26 mouse cellular contexts compared by ENCODE assay signal in genomic region chr17:23734341-23734740, GRCm38 (mm10). TPM values are rescaled to one million over a fixed set of nuclear protein-coding genes. Genes with fewer than 3 reads are reported as not detected.
DNase-seq lines count a peak whose midpoint lies in the region; ATAC-seq and TF ChIP-seq lines count a peak whose summit lies in the region.
"Had no signal": no experiment of that assay in that cellular context is flagged by ENCODE, and none has a peak within 500 bp of the region (broad histone marks: within the 10 kb centered on the region; RNA-seq: fewer than 3 reads in every experiment).

No protein-coding gene starts in this region.

- ATAC-seq in forebrain, embryonic 14.5 days, result no peak
- no peak for ATAC-seq in hindbrain, postnatal 0 days
- peak; percentile 24; the same call in 1 of the 2 replicates for ATAC-seq in lung, embryonic 15.5 days (ENCODE audit: borderline replicate concordance, extremely low read depth, low FRiP score, low TSS enrichment)

- TF ChIP-seq CTCF in hindbrain, postnatal 0 days (IDR thresholded peaks at IDR 0.05; ENCODE audit: low read depth), result no peak

- no peak overlapping the region for H3K27ac ChIP-seq in forebrain, embryonic 14.5 days (ENCODE audit: low read depth, low read length)
- no peak overlapping the region for H3K27ac ChIP-seq in forebrain, embryonic 10.5 days
- no peak overlapping the region for H3K27ac ChIP-seq in hindbrain, postnatal 0 days
- H3K27ac ChIP-seq in hindbrain, embryonic 10.5 days, result no peak overlapping the region
- peak overlapping the region; percentile 15; the same call in 1 of the 2 replicates for H3K27ac ChIP-seq in lung, embryonic 15.5 days
- H3K27ac ChIP-seq: heart, embryonic 10.5 days; hindbrain, embryonic 14.5 days; liver, embryonic 15.5 days; midbrain, embryonic 10.5 days had no signal

- H3K9me3 ChIP-seq in forebrain, embryonic 14.5 days (replicated peaks; ENCODE audit: control insufficient read depth, low read length), result no peaks in the 10 kb centered on the region
- H3K9me3 ChIP-seq in forebrain, embryonic 10.5 days, result no peaks in the 10 kb centered on the region
- no peaks in the 10 kb centered on the region for H3K9me3 ChIP-seq in hindbrain, postnatal 0 days (ENCODE audit: low read length)
- H3K9me3 ChIP-seq in hindbrain, embryonic 10.5 days, result no peaks in the 10 kb centered on the region
- H3K9me3 ChIP-seq in lung, embryonic 15.5 days, result no peaks in the 10 kb centered on the region
- H3K9me3 ChIP-seq: heart, embryonic 10.5 days; liver, embryonic 15.5 days; midbrain, embryonic 10.5 days had no signal

- H3K4me2 ChIP-seq in forebrain, embryonic 14.5 days (ENCODE audit: low read length), result no peak overlapping the region
- no peak overlapping the region for H3K4me2 ChIP-seq in hindbrain, postnatal 0 days (ENCODE audit: low read depth, low read length)
- no peak overlapping the region for H3K4me2 ChIP-seq in lung, embryonic 15.5 days
- H3K4me2 ChIP-seq: hindbrain, embryonic 14.5 days; liver, embryonic 15.5 days had no signal

- peak; percentile 41 for DNase-seq in forebrain, embryonic 14.5 days (ENCODE audit: low spot score)
- DNase-seq in forebrain, embryonic 10.5 days (ENCODE audit: extremely low spot score, low spot score), result no peak
- peak; percentile 59 for DNase-seq in hindbrain, postnatal 0 days (ENCODE audit: low spot score)
- DNase-seq in hindbrain, embryonic 10.5 days (ENCODE audit: low spot score), result no peak
- DNase-seq in lung, postnatal 10 days, result no peak
- peak; percentile 97 for DNase-seq in adipocyte (ENCODE audit: low spot score)
- no peak for DNase-seq in thymus, postnatal 0 days (ENCODE audit: low spot score)
- DNase-seq: adrenal gland, postnatal 36 days; gastrocnemius, postnatal 14 days; heart, postnatal 36 days; kidney, postnatal 14 days; layer of hippocampus, adult 9-11 months; lung, postnatal 14 days; thymus, adult 2 months; thymus, postnatal 4 days had no signal

- 55% methylated on average over 1 of the region's 1 CpGs for WGBS in forebrain, embryonic 14.5 days
- 94% methylated on average over 1 of the region's 1 CpGs for WGBS in forebrain, embryonic 10.5 days
- WGBS in hindbrain, postnatal 0 days, result 40% methylated on average over 1 of the region's 1 CpGs
- 90% methylated on average over 1 of the region's 1 CpGs for WGBS in hindbrain, embryonic 10.5 days
- WGBS in lung, embryonic 15.5 days, result 47% methylated on average over 1 of the region's 1 CpGs

- H3K4me1 ChIP-seq in forebrain, embryonic 14.5 days (ENCODE audit: control insufficient read depth, insufficient read depth, low read length), result peaks cover 9% of the 10 kb centered on the region; the same call in 1 of the 2 replicates
- peaks cover 20% of the 10 kb centered on the region for H3K4me1 ChIP-seq in forebrain, embryonic 10.5 days
- H3K4me1 ChIP-seq in hindbrain, postnatal 0 days (ENCODE audit: insufficient read depth, low read length), result peaks cover 18% of the 10 kb centered on the region
- H3K4me1 ChIP-seq in hindbrain, embryonic 10.5 days (replicated peaks), result peaks cover 18% of the 10 kb centered on the region
- peaks cover 35% of the 10 kb centered on the region for H3K4me1 ChIP-seq in lung, embryonic 15.5 days

- H3K9ac ChIP-seq in forebrain, embryonic 14.5 days (ENCODE audit: low read length), result peak overlapping the region; percentile 13; the same call in 1 of the 2 replicates
- H3K9ac ChIP-seq in hindbrain, postnatal 0 days (replicated peaks; ENCODE audit: low read length), result no peak overlapping the region
- H3K9ac ChIP-seq in lung, embryonic 15.5 days, result no peak overlapping the region
- H3K9ac ChIP-seq: hindbrain, embryonic 14.5 days; liver, embryonic 15.5 days had no signal

- no peaks in the 10 kb centered on the region for H3K27me3 ChIP-seq in forebrain, embryonic 14.5 days (replicated peaks; ENCODE audit: control insufficient read depth, insufficient read depth, low read length)
- H3K27me3 ChIP-seq in forebrain, embryonic 10.5 days (ENCODE audit: poor library complexity, severe bottlenecking), result peaks cover 34% of the 10 kb centered on the region
- no peaks in the 10 kb centered on the region for H3K27me3 ChIP-seq in hindbrain, postnatal 0 days (ENCODE audit: insufficient read depth, low read length)
- H3K27me3 ChIP-seq in hindbrain, embryonic 10.5 days (ENCODE audit: insufficient read depth, poor library complexity, severe bottlenecking), result peaks cover 26% of the 10 kb centered on the region
- H3K27me3 ChIP-seq in lung, embryonic 15.5 days, result no peaks in the 10 kb centered on the region

- peaks cover 28% of the 10 kb centered on the region for H3K36me3 ChIP-seq in forebrain, embryonic 14.5 days (ENCODE audit: control insufficient read depth, insufficient read depth, low read length)
- H3K36me3 ChIP-seq in forebrain, embryonic 10.5 days (replicated peaks), result peaks cover 58% of the 10 kb centered on the region
- peaks cover 20% of the 10 kb centered on the region; the same call in 1 of the 2 replicates for H3K36me3 ChIP-seq in hindbrain, postnatal 0 days (ENCODE audit: insufficient read depth, low read length)
- H3K36me3 ChIP-seq in hindbrain, embryonic 10.5 days, result peaks cover 54% of the 10 kb centered on the region
- peaks cover 24% of the 10 kb centered on the region for H3K36me3 ChIP-seq in lung, embryonic 15.5 days

- no peak overlapping the region for H3K4me3 ChIP-seq in forebrain, embryonic 14.5 days (ENCODE audit: low read depth, low read length)
- no peak overlapping the region; the same call in 1 of the 2 replicates for H3K4me3 ChIP-seq in forebrain, embryonic 10.5 days
- H3K4me3 ChIP-seq in hindbrain, postnatal 0 days (ENCODE audit: low read length), result no peak overlapping the region
- no peak overlapping the region for H3K4me3 ChIP-seq in hindbrain, embryonic 10.5 days
- no peak overlapping the region for H3K4me3 ChIP-seq in lung, embryonic 15.5 days
- H3K4me3 ChIP-seq: heart, embryonic 10.5 days; liver, embryonic 15.5 days; midbrain, embryonic 10.5 days had no signal

RNA-seq across cellular contexts. Expression of gene Paqr4, which starts 6.3 kb away (rescaled TPM):
- polyA plus RNA-seq in forebrain, embryonic 14.5 days (2014; fragmentation: Nextera tagmentation; extraction: Ambion mirVana), result 31.9 and 38.3 TPM in 2 replicates
- 21.5 and 23.9 TPM in 2 replicates for polyA plus RNA-seq in forebrain, embryonic 10.5 days (2016; fragmentation: Nextera tagmentation; extraction: Ambion mirVana)
- total RNA-seq in hindbrain, postnatal 0 days (2014; rRNA removed), result 102 and 120 TPM in 2 replicates
- polyA plus RNA-seq in hindbrain, postnatal 0 days (2015; fragmentation: Nextera tagmentation; extraction: Ambion mirVana), result 69.4 and 72.1 TPM in 2 replicates
- 28.8 and 43.6 TPM in 2 replicates for polyA plus RNA-seq in hindbrain, embryonic 10.5 days (2016; fragmentation: Nextera tagmentation; extraction: Ambion mirVana)
- polyA plus RNA-seq in lung, embryonic 15.5 days (2015; fragmentation: Nextera tagmentation; extraction: Ambion mirVana), result 43.9 and 46.7 TPM in 2 replicates
- polyA plus RNA-seq in thymus, postnatal 0 days (2015; fragmentation: Nextera tagmentation; extraction: Ambion mirVana), result 6.1 and 7.6 TPM in 2 replicates

RNA-seq across cellular contexts. Expression of gene Pkmyt1, which starts 8.2 kb away (rescaled TPM):
- 18.0 and 23.1 TPM in 2 replicates for polyA plus RNA-seq in forebrain, embryonic 14.5 days (2014; fragmentation: Nextera tagmentation; extraction: Ambion mirVana)
- 63.3 and 64.5 TPM in 2 replicates for polyA plus RNA-seq in forebrain, embryonic 10.5 days (2016; fragmentation: Nextera tagmentation; extraction: Ambion mirVana)
- 27.1 and 27.8 TPM in 2 replicates for total RNA-seq in hindbrain, postnatal 0 days (2014; rRNA removed)
- polyA plus RNA-seq in hindbrain, postnatal 0 days (2015; fragmentation: Nextera tagmentation; extraction: Ambion mirVana), result 19.5 and 20.1 TPM in 2 replicates
- polyA plus RNA-seq in hindbrain, embryonic 10.5 days (2016; fragmentation: Nextera tagmentation; extraction: Ambion mirVana), result 54.0 and 61.5 TPM in 2 replicates
- 61.7 and 68.6 TPM in 2 replicates for polyA plus RNA-seq in lung, embryonic 15.5 days (2015; fragmentation: Nextera tagmentation; extraction: Ambion mirVana)
- 35.9 and 40.1 TPM in 2 replicates for polyA plus RNA-seq in thymus, postnatal 0 days (2015; fragmentation: Nextera tagmentation; extraction: Ambion mirVana)

RNA-seq across cellular contexts. Expression of gene Kremen2, which starts 11.3 kb away (rescaled TPM):
- polyA plus RNA-seq in forebrain, embryonic 14.5 days (2014; fragmentation: Nextera tagmentation; extraction: Ambion mirVana), result 0.23 and 0.25 TPM in 2 replicates
- 1.5 and 2.9 TPM in 2 replicates for polyA plus RNA-seq in forebrain, embryonic 10.5 days (2016; fragmentation: Nextera tagmentation; extraction: Ambion mirVana)
- 1.2 and 2.0 TPM in 2 replicates for total RNA-seq in hindbrain, postnatal 0 days (2014; rRNA removed)
- 1.1 and 1.4 TPM in 2 replicates for polyA plus RNA-seq in hindbrain, postnatal 0 days (2015; fragmentation: Nextera tagmentation; extraction: Ambion mirVana)
- 3.4 and 4.3 TPM in 2 replicates for polyA plus RNA-seq in hindbrain, embryonic 10.5 days (2016; fragmentation: Nextera tagmentation; extraction: Ambion mirVana)
- 0.38 and 1.1 TPM in 2 replicates for polyA plus RNA-seq in lung, embryonic 15.5 days (2015; fragmentation: Nextera tagmentation; extraction: Ambion mirVana)
- polyA plus RNA-seq in thymus, postnatal 0 days (2015; fragmentation: Nextera tagmentation; extraction: Ambion mirVana), result 7.2 and 7.3 TPM in 2 replicates
- total RNA-seq: adrenal gland, postnatal 36 days; gastrocnemius, postnatal 14 days; granulocyte monocyte progenitor cell, adult 5-6 weeks; heart, postnatal 36 days; liver, adult 2 months; MEL; monocyte, adult 5-6 weeks had no signal
- polyA plus RNA-seq: liver, embryonic 15.5 days had no signal

RNA-seq across cellular contexts. Expression of gene 1520401A03Rik, which starts 11.8 kb away (rescaled TPM):
- polyA plus RNA-seq in forebrain, embryonic 14.5 days (2014; fragmentation: Nextera tagmentation; extraction: Ambion mirVana), result not detected in 2 replicates
- polyA plus RNA-seq in forebrain, embryonic 10.5 days (2016; fragmentation: Nextera tagmentation; extraction: Ambion mirVana), result 0.06 TPM in 1 of 2 replicates, not detected in the other
- not detected in 2 replicates for total RNA-seq in hindbrain, postnatal 0 days (2014; rRNA removed)
- 0.19 and 0.26 TPM in 2 replicates for polyA plus RNA-seq in hindbrain, postnatal 0 days (2015; fragmentation: Nextera tagmentation; extraction: Ambion mirVana)
- not detected in 2 replicates for polyA plus RNA-seq in hindbrain, embryonic 10.5 days (2016; fragmentation: Nextera tagmentation; extraction: Ambion mirVana)
- 0.09 and 0.28 TPM in 2 replicates for polyA plus RNA-seq in lung, embryonic 15.5 days (2015; fragmentation: Nextera tagmentation; extraction: Ambion mirVana)
- 0.26 and 0.77 TPM in 2 replicates for polyA plus RNA-seq in thymus, postnatal 0 days (2015; fragmentation: Nextera tagmentation; extraction: Ambion mirVana)
- total RNA-seq: granulocyte monocyte progenitor cell, adult 5-6 weeks; heart, postnatal 36 days; liver, adult 2 months; megakaryocyte progenitor cell, adult 5-6 weeks; MEL; monocyte, adult 5-6 weeks had no signal
- polyA plus RNA-seq: heart, embryonic 10.5 days; heart, embryonic 16.5 days; liver, adult 2 months; midbrain, embryonic 10.5 days had no signal

RNA-seq across cellular contexts. Expression of gene Flywch1, which starts 37.1 kb away (rescaled TPM):
- polyA plus RNA-seq in forebrain, embryonic 14.5 days (2014; fragmentation: Nextera tagmentation; extraction: Ambion mirVana), result 129 and 143 TPM in 2 replicates
- 190 and 197 TPM in 2 replicates for polyA plus RNA-seq in forebrain, embryonic 10.5 days (2016; fragmentation: Nextera tagmentation; extraction: Ambion mirVana)
- 230 and 258 TPM in 2 replicates for total RNA-seq in hindbrain, postnatal 0 days (2014; rRNA removed)
- 165 and 183 TPM in 2 replicates for polyA plus RNA-seq in hindbrain, postnatal 0 days (2015; fragmentation: Nextera tagmentation; extraction: Ambion mirVana)
- 181 and 211 TPM in 2 replicates for polyA plus RNA-seq in hindbrain, embryonic 10.5 days (2016; fragmentation: Nextera tagmentation; extraction: Ambion mirVana)
- 70.5 TPM in 2 replicates for polyA plus RNA-seq in lung, embryonic 15.5 days (2015; fragmentation: Nextera tagmentation; extraction: Ambion mirVana)
- polyA plus RNA-seq in thymus, postnatal 0 days (2015; fragmentation: Nextera tagmentation; extraction: Ambion mirVana), result 37.7 and 41.0 TPM in 2 replicates

Comparison
In these comparisons a context has a peak if more than half of its experiments do, and no peak if none do; other contexts are left out.
1. DNase-seq: peak in forebrain, embryonic 14.5 days (single experiment), hindbrain, postnatal 0 days (single experiment) and adipocyte (single experiment); none in forebrain, embryonic 10.5 days (single experiment), hindbrain, embryonic 10.5 days (single experiment), lung, postnatal 10 days (single experiment) and thymus, postnatal 0 days (single experiment).